Mouse (Mus musculus) G1E (cell line): ENCODE measurements around the gene Atp5g3.

Source experiments
- CTCF ChIP-seq: IDR thresholded peaks from 2 replicates; pipeline ENCODE4 v1.5.1; 2012; ENCODE audit warnings: low read depth, low read length, inconsistent platforms, mixed read lengths
- POLR2AphosphoS5 ChIP-seq: IDR thresholded peaks from 2 replicates; pipeline ENCODE4 v1.6.1; 2012; ENCODE audit warnings: low read depth, low read length, inconsistent platforms; ENCODE audit not compliant: insufficient replicate concordance

- no peak for TF ChIP-seq CTCF
- no peak; the same call in 1 of the 2 replicates for TF ChIP-seq POLR2AphosphoS5
Observed at GRCm38 (mm10) chr2:73892464-73893296, 18.4 kb downstream of the Atp5g3 start, which contains the start of gene Atf2.
